Mouse (Mus musculus) forebrain, embryonic 16.5 days (tissue): Measurements from ENCODE around the gene Sppl2b. TPM values are rescaled to one million over a fixed set of nuclear protein-coding genes. Genes with fewer than 3 reads are reported as not detected.

Experiments used
- ATAC-seq: fragments of 200-750 bp; cut with Nextera tagmentation; 2 replicates; pipeline ENCODE4 v1.8.0; 2017; ENCODE audit warnings: mild to moderate bottlenecking, moderate library complexity
- H3K27ac ChIP-seq: fragments of 300-500 bp; sonication (generic); 2 replicates; pipeline ENCODE4 v1.5.1; 2014; ENCODE audit warnings: low read length, control low read depth
- H3K27me3 ChIP-seq: fragments of 300-500 bp; sonication (generic); replicated peaks from 2 replicates; pipeline ENCODE4 v1.6.1; 2014; ENCODE audit warnings: low read length; ENCODE audit not compliant: control insufficient read depth, insufficient read depth
- H3K36me3 ChIP-seq: fragments of 300-500 bp; sonication (generic); 2 replicates; pipeline ENCODE4 v1.6.1; 2014; ENCODE audit not compliant: control insufficient read depth, insufficient read depth
- H3K4me1 ChIP-seq: fragments of 300-500 bp; sonication (generic); replicated peaks from 2 replicates; pipeline ENCODE4 v1.6.1; 2014; ENCODE audit warnings: low read length; ENCODE audit not compliant: control insufficient read depth, insufficient read depth
- H3K4me2 ChIP-seq: fragments of 300-500 bp; sonication (generic); 2 replicates; pipeline ENCODE4 v1.6.1; 2014; ENCODE audit warnings: mild to moderate bottlenecking, low read length, control low read depth
- H3K4me3 ChIP-seq: fragments of 300-500 bp; sonication (generic); replicated peaks from 2 replicates; pipeline ENCODE4 v1.5.1; 2014; ENCODE audit warnings: mild to moderate bottlenecking, low read length, control low read depth
- H3K9ac ChIP-seq: fragments of 300-500 bp; sonication (generic); replicated peaks from 2 replicates; pipeline ENCODE4 v1.6.1; 2014; ENCODE audit warnings: low read depth, low read length, control low read depth
- H3K9me3 ChIP-seq: fragments of 300-500 bp; sonication (generic); 2 replicates; pipeline ENCODE4 v1.6.1; 2016; ENCODE audit warnings: low read length; ENCODE audit not compliant: control insufficient read depth
- WGBS: fragments of 180-500 bp; shearing (Covaris S2); extraction: QIAGEN DNeasy Blood & Tissue Kit; methylation state at CpG from one replicate; pipeline ENCODE4 v1.1.7; 2014; 5-methylcytosine and 5-hydroxymethylcytosine counted together
- polyA plus RNA-seq: library from polyadenylated mRNA; unstranded; fragments of >200 nt; fragmentation: Nextera tagmentation; extraction: Ambion mirVana; gene quantifications from 2 replicates; pipeline ENCODE4 v1.2.1, GENCODE M21; 2015

Gene Sppl2b
- 64.9 and 78.6 TPM in 2 replicates for polyA plus RNA-seq

DNA sequence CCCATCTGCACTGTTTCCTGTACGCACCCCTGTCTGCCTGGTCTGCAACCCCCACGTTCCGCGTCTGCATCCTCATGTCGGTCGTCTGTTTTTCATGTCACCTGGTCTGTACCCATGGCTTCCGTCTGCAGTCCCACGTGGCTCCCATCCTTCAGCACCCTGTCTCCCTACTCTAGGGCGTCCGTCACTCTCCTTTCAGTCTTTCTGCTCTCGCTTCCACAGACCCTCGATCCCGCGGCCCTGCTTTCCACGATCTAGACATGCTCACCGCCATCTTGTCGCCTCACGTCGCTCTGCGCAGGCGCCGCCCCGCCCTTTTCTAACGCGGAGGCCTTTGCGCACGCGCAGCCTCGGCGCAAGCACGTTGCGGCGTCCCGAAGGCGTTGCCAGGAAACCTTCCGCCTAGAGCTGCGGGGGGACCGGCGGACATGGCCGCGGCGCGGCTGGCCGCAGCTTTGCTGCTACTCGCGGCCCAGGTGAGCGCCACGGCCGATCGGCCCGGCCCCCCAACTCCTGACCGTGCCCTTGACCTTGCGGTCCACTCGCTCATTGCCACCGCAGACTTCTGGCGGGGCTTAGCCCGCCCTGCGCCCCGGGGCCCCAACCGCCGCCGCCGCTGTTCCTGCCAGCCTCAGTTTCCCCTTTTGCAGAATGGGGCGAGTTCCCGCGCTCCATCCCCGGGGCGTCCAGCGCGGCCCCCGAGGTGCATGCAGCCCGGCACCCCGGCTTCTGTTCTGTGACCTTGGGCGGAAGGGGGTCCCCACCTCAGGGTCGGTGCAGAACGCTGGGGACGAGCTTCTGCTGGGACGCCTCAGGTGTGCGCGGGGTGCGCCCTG is at the start of gene Sppl2b, which contains the start of gene Lsm7:
Sppl2b (plus strand) TSS at position 363 of the 836 bp plus-strand sequence.
Lsm7 (minus strand) TSS at position 297 of the 836 bp plus-strand sequence.
- WGBS: under 1% methylated on average over 81 of the region's 81 CpGs

DNA sequence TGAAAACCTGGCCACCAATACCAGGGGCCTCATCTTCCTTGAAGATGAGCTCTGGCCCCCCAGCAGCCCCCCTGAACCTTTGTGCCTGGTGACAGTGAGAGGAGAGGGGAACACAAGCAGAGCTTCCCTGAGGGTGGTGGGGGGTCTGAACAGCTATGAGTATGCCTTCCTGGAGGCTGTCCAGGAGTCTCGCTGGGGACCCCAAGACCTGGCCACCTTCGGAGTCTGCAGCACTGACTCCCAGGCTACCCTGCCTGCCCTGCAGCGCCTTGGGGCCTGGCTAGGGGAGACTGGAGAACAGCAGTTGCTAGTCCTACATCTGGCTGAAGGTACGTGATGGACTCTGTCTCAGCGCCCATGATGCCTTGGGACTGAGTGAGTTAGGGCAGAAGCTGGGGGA is 49.8 kb upstream of the Sppl2b start:
- H3K9me3 ChIP-seq: no peaks in the 10 kb centered on the region
- H3K4me3 ChIP-seq: no peak overlapping the region
- peaks cover 21% of the 10 kb centered on the region for H3K27me3 ChIP-seq
- H3K4me2 ChIP-seq: no peak overlapping the region
- no peak overlapping the region for H3K9ac ChIP-seq
- WGBS: 63% methylated on average over 5 of the region's 5 CpGs
- no peak overlapping the region for H3K27ac ChIP-seq
- no peak for ATAC-seq
- H3K36me3 ChIP-seq: peaks cover 21% of the 10 kb centered on the region
- H3K4me1 ChIP-seq: peaks cover 28% of the 10 kb centered on the region

More for the DNA sequence above, at the start of gene Sppl2b, which contains the start of gene Lsm7:
- no peaks in the 10 kb centered on the region for H3K27me3 ChIP-seq
- H3K9me3 ChIP-seq: no peaks in the 10 kb centered on the region
- peak; percentile 88 for ATAC-seq
- H3K27ac ChIP-seq: peak within 1 kb of the TSS; percentile 78
- H3K4me3 ChIP-seq: peak within 1 kb of the TSS; percentile 69
- H3K9ac ChIP-seq: peak within 1 kb of the TSS; percentile 84
- H3K36me3 ChIP-seq: peaks cover 16% of the 10 kb centered on the region
- peaks cover 30% of the 10 kb centered on the region for H3K4me1 ChIP-seq
- peak within 1 kb of the TSS; percentile 99 for H3K4me2 ChIP-seq

DNA sequence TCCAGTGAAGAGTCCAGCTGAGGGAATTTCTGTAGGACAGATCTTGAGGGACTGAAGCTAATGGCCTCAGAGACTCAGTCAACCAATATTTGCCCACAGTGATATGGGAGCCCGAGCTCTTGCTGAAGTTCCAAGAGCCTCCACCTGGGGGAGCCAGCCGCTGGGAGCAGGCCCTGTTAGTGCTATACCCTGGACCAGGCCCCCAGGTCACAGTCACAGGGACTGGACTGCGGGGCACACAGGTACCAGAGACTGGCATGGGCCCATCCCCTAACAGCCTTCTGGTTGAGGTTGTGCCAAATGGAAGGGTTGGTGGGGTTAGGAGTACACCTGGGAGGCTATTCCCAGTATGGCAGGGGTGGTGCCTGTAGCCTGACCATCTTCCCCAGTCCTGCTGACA is 49.1 kb upstream of the Sppl2b start:
- Histone ChIP-seq H3K9ac (no peak overlapping the region), H3K9me3 (no peaks in the 10 kb centered on the region), H3K36me3 (peaks cover 21% of the 10 kb centered on the region), H3K4me3 (no peak overlapping the region), H3K4me2 (no peak overlapping the region), H3K4me1 (peaks cover 26% of the 10 kb centered on the region), H3K27me3 (peaks cover 25% of the 10 kb centered on the region), H3K27ac (no peak overlapping the region)
- 15% methylated on average over 3 of the region's 3 CpGs for WGBS
- 0 out of 2 replicates have a peak, but pooled peaks have one; percentile 14 for ATAC-seq

DNA sequence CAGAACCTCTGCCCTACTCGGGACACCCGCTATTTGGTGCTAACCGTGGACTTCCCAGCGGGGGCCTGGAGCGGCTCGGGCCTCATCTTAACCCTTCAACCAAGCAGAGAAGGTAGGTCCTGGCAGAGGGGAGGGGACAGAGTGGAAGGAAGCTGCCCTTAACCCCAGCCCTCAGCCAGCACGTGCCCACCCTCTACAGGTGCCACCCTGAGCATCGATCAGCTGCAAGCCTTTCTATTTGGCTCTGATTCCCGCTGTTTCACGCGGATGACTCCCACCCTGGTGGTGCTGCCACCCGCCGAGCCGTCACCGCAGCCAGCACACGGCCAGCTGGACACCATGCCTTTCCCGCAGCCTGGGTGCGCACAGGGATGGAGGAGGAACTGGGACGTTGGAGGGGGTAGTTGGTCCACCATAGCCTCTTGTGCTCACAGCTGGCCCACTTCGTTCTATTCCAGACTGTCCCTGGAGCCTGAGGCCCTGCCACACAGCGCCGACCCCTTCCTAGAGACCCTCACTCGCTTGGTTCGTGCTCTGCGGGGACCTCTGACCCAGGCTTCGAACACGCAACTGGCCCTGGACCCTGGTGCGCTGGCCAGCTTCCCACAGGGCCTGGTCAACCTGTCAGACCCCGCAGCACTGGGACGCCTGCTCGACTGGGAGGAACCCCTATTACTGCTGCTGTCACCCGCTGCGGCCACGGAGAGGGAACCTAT is 48.6 kb upstream of the Sppl2b start:
- ATAC-seq: 0 out of 2 replicates have a peak, but pooled peaks have one; percentile 2

DNA sequence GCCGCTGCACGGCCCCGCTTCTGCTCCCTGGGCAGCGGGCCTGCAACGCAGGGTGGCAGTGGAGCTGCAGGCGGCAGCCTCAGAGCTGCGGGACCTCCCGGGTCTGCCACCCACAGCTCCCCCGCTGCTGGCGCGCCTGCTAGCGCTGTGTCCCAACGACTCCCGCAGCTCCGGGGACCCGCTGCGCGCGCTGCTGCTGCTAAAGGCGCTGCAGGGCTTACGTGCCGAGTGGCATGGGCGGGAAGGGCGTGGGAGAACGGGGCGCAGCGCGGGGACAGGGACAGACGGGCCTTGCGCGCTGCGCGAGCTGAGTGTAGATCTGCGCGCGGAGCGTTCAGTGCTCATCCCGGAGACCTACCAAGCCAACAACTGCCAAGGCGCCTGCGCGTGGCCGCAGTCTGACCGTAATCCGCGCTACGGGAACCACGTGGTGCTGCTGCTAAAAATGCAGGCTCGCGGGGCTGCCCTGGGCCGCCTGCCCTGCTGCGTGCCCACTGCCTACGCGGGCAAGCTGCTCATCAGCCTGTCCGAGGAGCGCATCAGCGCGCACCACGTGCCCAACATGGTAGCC is 47.9 kb upstream of the Sppl2b start:
- Histone ChIP-seq H3K9me3 (no peaks in the 10 kb centered on the region), H3K27ac (peak overlapping the region; percentile 84), H3K4me1 (peaks cover 26% of the 10 kb centered on the region), H3K4me3 (peak overlapping the region; percentile 51), H3K4me2 (peak overlapping the region; percentile 88), H3K36me3 (peaks cover 13% of the 10 kb centered on the region), H3K9ac (peak overlapping the region; percentile 71), H3K27me3 (peaks cover 25% of the 10 kb centered on the region)
- ATAC-seq: peak; percentile 83
- 2% methylated on average over 52 of the region's 58 CpGs for WGBS

More for the DNA sequence above, 48.6 kb upstream of the Sppl2b start:
- Histone ChIP-seq H3K4me2 (peak overlapping the region; percentile 88), H3K9me3 (no peaks in the 10 kb centered on the region), H3K4me1 (peaks cover 26% of the 10 kb centered on the region), H3K27me3 (peaks cover 25% of the 10 kb centered on the region), H3K36me3 (peaks cover 19% of the 10 kb centered on the region), H3K27ac (peak overlapping the region; percentile 84), H3K9ac (peak overlapping the region; percentile 71), H3K4me3 (peak overlapping the region; percentile 51)
- WGBS: 38% methylated on average over 34 of the region's 34 CpGs

DNA sequence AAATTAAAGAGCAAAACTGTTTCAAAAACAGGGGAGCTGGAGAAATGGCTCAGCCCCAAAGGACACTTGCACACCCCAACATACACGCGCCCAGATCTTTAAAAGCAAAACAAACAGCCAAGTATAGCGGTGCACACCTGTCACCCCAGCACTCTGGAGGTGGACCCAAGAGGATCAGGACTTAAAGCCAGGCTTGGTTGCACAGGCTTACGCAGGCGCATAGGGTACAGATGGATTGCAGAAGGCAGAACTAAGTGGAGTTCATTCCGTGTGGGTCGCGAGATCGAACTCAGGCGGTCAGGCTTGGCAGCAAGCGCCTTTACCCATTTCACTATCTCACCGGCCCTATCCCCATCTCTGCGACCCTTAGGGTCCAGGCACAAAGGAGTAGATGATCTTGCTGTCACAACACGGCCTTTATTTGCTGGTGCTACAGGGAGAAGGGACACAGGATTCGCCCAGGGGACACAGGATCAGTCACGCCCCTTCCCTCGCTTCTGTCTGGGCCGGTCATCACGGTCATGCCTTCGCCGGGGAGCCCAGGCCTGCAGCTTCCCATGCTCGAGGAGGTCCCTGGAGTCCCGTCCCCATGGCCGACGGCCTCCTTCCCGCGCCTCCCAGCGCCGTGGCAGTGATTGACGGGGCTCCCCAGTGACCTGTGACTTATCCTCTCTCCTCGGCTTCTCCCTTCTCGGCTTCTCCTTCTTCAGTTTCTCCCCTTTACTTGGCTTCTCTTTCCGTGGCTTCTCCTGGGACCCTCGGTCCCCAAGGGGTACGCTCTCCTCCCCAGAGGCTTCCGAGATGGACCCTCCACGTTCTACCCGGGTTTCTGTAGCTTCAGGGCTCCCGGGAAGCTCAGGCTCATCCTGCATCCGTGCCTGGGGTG is 46.7 kb upstream of the Sppl2b start:
- H3K9ac ChIP-seq: peak overlapping the region; percentile 26; the same call in 1 of the 2 replicates
- no peak overlapping the region for H3K4me3 ChIP-seq
- H3K27ac ChIP-seq: no peak overlapping the region
- no peak overlapping the region for H3K4me2 ChIP-seq
- no peaks in the 10 kb centered on the region for H3K9me3 ChIP-seq
- WGBS: 17% methylated on average over 40 of the region's 40 CpGs
- H3K27me3 ChIP-seq: peaks cover 25% of the 10 kb centered on the region
- peaks cover 26% of the 10 kb centered on the region for H3K4me1 ChIP-seq
- peaks cover 6% of the 10 kb centered on the region for H3K36me3 ChIP-seq
- ATAC-seq: no peak

DNA sequence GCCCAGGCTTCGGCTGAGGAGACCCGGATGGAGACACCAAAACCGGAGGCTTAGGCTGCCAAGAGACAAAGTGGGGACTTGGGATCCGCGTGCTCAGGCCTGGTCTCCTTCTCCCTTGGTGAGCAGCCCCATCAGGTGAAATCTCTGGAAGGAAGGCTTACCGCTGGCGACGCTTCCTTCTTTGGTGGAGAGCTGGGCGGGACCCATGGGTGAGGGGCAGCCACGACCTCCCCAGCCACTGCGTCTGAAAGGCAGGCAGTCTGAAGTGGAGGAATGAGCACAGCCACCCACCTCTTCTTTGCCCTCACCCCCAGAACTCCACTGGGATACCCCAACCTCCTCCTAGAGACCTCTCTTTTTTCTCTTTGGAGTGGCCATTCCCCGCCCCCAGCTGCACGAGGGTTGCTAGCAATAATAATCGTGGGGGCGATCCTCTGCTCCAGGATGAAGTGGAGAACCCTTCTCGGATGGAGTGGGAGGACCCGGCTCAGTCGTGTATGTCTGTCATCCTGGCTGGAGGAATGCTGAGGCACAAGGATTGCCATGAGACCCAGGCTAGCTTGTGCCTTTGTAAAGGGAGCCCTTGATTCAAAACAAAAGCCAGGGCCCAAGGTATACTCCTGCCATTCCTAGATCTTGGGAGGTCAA is 46.0 kb upstream of the Sppl2b start:
- Histone ChIP-seq H3K4me1 (peaks cover 26% of the 10 kb centered on the region), H3K9ac (no peak overlapping the region; the same call in 1 of the 2 replicates), H3K27me3 (peaks cover 25% of the 10 kb centered on the region), H3K36me3 (no peaks in the 10 kb centered on the region; the same call in 1 of the 2 replicates), H3K27ac (no peak overlapping the region), H3K4me2 (no peak overlapping the region), H3K9me3 (no peaks in the 10 kb centered on the region), H3K4me3 (no peak overlapping the region)
- no peak for ATAC-seq
- WGBS: 6% methylated on average over 17 of the region's 18 CpGs

DNA sequence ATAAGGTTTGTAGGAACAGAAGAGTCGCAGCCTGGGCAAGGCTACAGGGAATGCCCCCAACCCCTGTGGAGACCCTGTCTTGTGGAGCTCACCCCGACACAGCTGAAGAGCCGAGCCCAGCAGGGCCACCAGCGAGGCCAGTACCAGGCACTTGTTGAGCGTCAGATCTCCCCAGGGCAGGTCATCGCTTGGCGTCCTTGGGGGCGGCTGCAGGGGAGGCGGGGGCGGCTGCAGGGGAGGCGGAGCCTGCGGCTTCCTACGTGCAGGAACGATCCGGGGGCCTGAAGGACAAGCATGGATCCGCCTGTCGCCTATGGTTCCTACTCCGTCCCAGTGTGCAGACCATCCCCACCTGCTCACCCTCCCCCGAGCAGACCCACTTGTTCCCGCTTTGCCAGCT is 45.0 kb upstream of the Sppl2b start:
- Histone ChIP-seq H3K36me3 (no peaks in the 10 kb centered on the region), H3K4me2 (no peak overlapping the region), H3K9ac (no peak overlapping the region), H3K4me1 (peaks cover 26% of the 10 kb centered on the region), H3K27me3 (peaks cover 25% of the 10 kb centered on the region), H3K4me3 (no peak overlapping the region), H3K9me3 (no peaks in the 10 kb centered on the region), H3K27ac (no peak overlapping the region)
- no peak for ATAC-seq
- WGBS: 5% methylated on average over 20 of the region's 20 CpGs
